Mouse (Mus musculus) brain, embryonic 14.5 days (tissue): ENCODE measurements at regions not wholly inside any gene's neighbourhood (a gene's known extent, or its start where the extent isn't known, plus 50 kb on each side); places are given as distances from the start of the nearest gene placed in this dataset.
A peak's percentile ranks its signal among the peaks of the same experiment; 100 is the strongest.

Experiments used
- DNase-seq: peaks from one replicate; pipeline ENCODE4 v3.0.0-alpha.2; 2011; ENCODE audit warnings: low read depth
- CTCF ChIP-seq: fragments of 200-500 bp; IDR thresholded peaks from 2 replicates; pipeline ENCODE4 v1.5.1; 2012; ENCODE audit warnings: inconsistent platforms, mild to moderate bottlenecking, moderate library complexity, borderline replicate concordance; ENCODE audit not compliant: insufficient read depth, insufficient read length; ENCODE audit errors: extremely low read depth
- POLR2A ChIP-seq: fragments of 200-500 bp; IDR thresholded peaks from 2 replicates; pipeline ENCODE4 v1.6.1; 2012; ENCODE audit warnings: mild to moderate bottlenecking, inconsistent platforms, borderline replicate concordance; ENCODE audit not compliant: poor library complexity, insufficient read depth, insufficient read length, severe bottlenecking; ENCODE audit errors: extremely low read depth

GRCm38 (mm10) chr16:24073065-24073464 lies 84.4 kb upstream of the Bcl6 start:
- TF ChIP-seq CTCF, result no peak
- no peak for TF ChIP-seq POLR2A
- DNase-seq, result no peak

- DNase-seq, result no peak
- TF ChIP-seq CTCF (no peak), POLR2A (no peak)
Measured at GRCm38 (mm10) chr16:24069411-24069810, 80.8 kb upstream of the Bcl6 start.

- no peak for TF ChIP-seq POLR2A
- TF ChIP-seq CTCF, result no peak
- DNase-seq, result no peak
Measured at GRCm38 (mm10) chr16:24068250-24068813, 79.7 kb upstream of the Bcl6 start.

- DNase-seq, result no peak
- TF ChIP-seq POLR2A (no peak), CTCF (no peak)
Measured at GRCm38 (mm10) chr16:24062314-24062713, 73.7 kb upstream of the Bcl6 start.

- TF ChIP-seq CTCF, result no peak
- TF ChIP-seq POLR2A, result no peak
- no peak for DNase-seq
Measured at GRCm38 (mm10) chr16:24061496-24061895, 72.8 kb upstream of the Bcl6 start.

- no peak for DNase-seq
- TF ChIP-seq CTCF (no peak), POLR2A (no peak)
Measured at GRCm38 (mm10) chr16:24059090-24059600, 70.5 kb upstream of the Bcl6 start.

- DNase-seq, result no peak
- TF ChIP-seq POLR2A (no peak), CTCF (no peak)
Measured at GRCm38 (mm10) chr16:24056885-24057531, 68.4 kb upstream of the Bcl6 start.

GRCm38 (mm10) chr16:24056123-24056884 lies 67.7 kb upstream of the Bcl6 start:
- TF ChIP-seq POLR2A (no peak), CTCF (no peak)
- no peak for DNase-seq

GRCm38 (mm10) chr16:24054293-24054692 lies 65.6 kb upstream of the Bcl6 start:
- DNase-seq, result no peak
- TF ChIP-seq POLR2A, result no peak
- TF ChIP-seq CTCF, result no peak

GRCm38 (mm10) chr16:24053403-24053802 lies 64.8 kb upstream of the Bcl6 start:
- DNase-seq, result peak; percentile 38
- TF ChIP-seq CTCF (no peak), POLR2A (no peak)

- no peak for TF ChIP-seq CTCF
- TF ChIP-seq POLR2A, result no peak
- no peak for DNase-seq
Measured at GRCm38 (mm10) chr16:24050856-24051640, 62.4 kb upstream of the Bcl6 start.
